Mouse (Mus musculus) duodenum, adult 2 months (tissue): ENCODE results near the gene Gm16434. TPM values are rescaled to one million over a fixed set of nuclear protein-coding genes. Genes with fewer than 3 reads are reported as not detected.

Experiments used
- polyA plus RNA-seq: library from polyadenylated mRNA; depleted of rRNA; stranded (reverse); fragments of >200 nt; gene quantifications from 2 replicates; pipeline ENCODE4 v1.2.3, GENCODE M21; 2012; ENCODE audit warnings: low replicate concordance; rRNA removed

Gene Gm16434
- polyA plus RNA-seq, result not detected in 2 replicates

GRCm38 (mm10) chr14:7194440-7194839, at the start of gene Gm16434:
Gene Gm16434, minus strand, starts transcription at chr14:7194540.

GRCm38 (mm10) chr14:7174483-7174971, 19.8 kb downstream of the Gm16434 start, which contains the start of gene Gm3512:
Gene Gm3512, minus strand, starts transcription at chr14:7174533.

Other genes with a start within 250 kb of the Gm16434 start
- not detected in 2 replicates for gene Gm6356, start 220.7 kb downstream of the Gm16434 start, polyA plus RNA-seq
- not detected in 2 replicates for gene Gm10406, start 167.1 kb downstream of the Gm16434 start, polyA plus RNA-seq
- not detected in 2 replicates for gene Gm3685, start 149.6 kb downstream of the Gm16434 start, polyA plus RNA-seq
- not detected in 2 replicates for gene Gm3696, start 93.9 kb downstream of the Gm16434 start, polyA plus RNA-seq
- gene Gm6676, start 69.1 kb downstream of the Gm16434 start, polyA plus RNA-seq, result not detected in 2 replicates
- not detected in 2 replicates for gene Gm3512, start 20.0 kb downstream of the Gm16434 start, polyA plus RNA-seq
- not detected in 2 replicates for gene Gm3727, start 70.2 kb upstream of the Gm16434 start, polyA plus RNA-seq
- gene Gm3739, start 120.5 kb upstream of the Gm16434 start, polyA plus RNA-seq, result not detected in 2 replicates
- gene Gm5797, start 137.9 kb upstream of the Gm16434 start, polyA plus RNA-seq, result not detected in 2 replicates
- gene Gm8374, start 170.6 kb upstream of the Gm16434 start, polyA plus RNA-seq, result not detected in 2 replicates